Mouse (Mus musculus): ENCODE results near the gene Tango6.
A peak's percentile ranks its signal among the peaks of the same experiment; 100 is the strongest.

The Tango6 gene

GRCm38 (mm10) chr8:106682971-106683668, at the start of gene Tango6:
Tango6 (plus strand) TSS chr8:106683068.
- DNase-seq: peak; percentile 92 to 95

GRCm38 (mm10) chr8:106633361-106634158, 49.3 kb upstream of the Tango6 start:
- DNase-seq: peak; percentile 77 to 90

- DNase-seq: no peak
These were observed 47.6 kb upstream of the Tango6 start for GRCm38 (mm10) chr8:106635284-106635683.

GRCm38 (mm10) chr8:106637446-106637845, 45.4 kb upstream of the Tango6 start:
- DNase-seq: peak in 1 of 2 experiments; percentile 33

GRCm38 (mm10) chr8:106638768-106639295, 44.0 kb upstream of the Tango6 start:
- peak; percentile 58 to 70 for DNase-seq

- DNase-seq: no peak
These were observed 42.7 kb upstream of the Tango6 start for GRCm38 (mm10) chr8:106640212-106640611.

- DNase-seq: peak in 1 of 2 experiments; percentile 25
These were observed 41.9 kb upstream of the Tango6 start for GRCm38 (mm10) chr8:106640921-106641320.

GRCm38 (mm10) chr8:106642172-106642571, 40.7 kb upstream of the Tango6 start:
- peak in 1 of 2 experiments; percentile 35 for DNase-seq

GRCm38 (mm10) chr8:106643100-106643499, 39.8 kb upstream of the Tango6 start:
- DNase-seq: peak in 1 of 2 experiments; percentile 18

- no peak for DNase-seq
These were observed 37.9 kb upstream of the Tango6 start for GRCm38 (mm10) chr8:106644957-106645356.

GRCm38 (mm10) chr8:106646153-106646552, 36.7 kb upstream of the Tango6 start:
- no peak for DNase-seq

- peak in 1 of 2 experiments; percentile 36 for DNase-seq
These were observed 36.1 kb upstream of the Tango6 start for GRCm38 (mm10) chr8:106646731-106647130.

GRCm38 (mm10) chr8:106647387-106647786, 35.5 kb upstream of the Tango6 start:
- DNase-seq: peak; percentile 69 to 90

- DNase-seq: peak in 1 of 2 experiments; percentile 61
These were observed 34.4 kb upstream of the Tango6 start for GRCm38 (mm10) chr8:106648421-106648820.

GRCm38 (mm10) chr8:106651994-106652393, 30.9 kb upstream of the Tango6 start:
- no peak for DNase-seq

GRCm38 (mm10) chr8:106656046-106656445, 26.8 kb upstream of the Tango6 start:
- DNase-seq: peak in 1 of 2 experiments; percentile 5

- DNase-seq: no peak
These were observed 10.1 kb upstream of the Tango6 start for GRCm38 (mm10) chr8:106672786-106673185.

- DNase-seq: no peak
These were observed 8.6 kb upstream of the Tango6 start for GRCm38 (mm10) chr8:106674318-106674717.

- peak; percentile 8 to 10 for DNase-seq
These were observed 8.0 kb upstream of the Tango6 start for GRCm38 (mm10) chr8:106674894-106675293.

GRCm38 (mm10) chr8:106684387-106684786, 1.5 kb downstream of the Tango6 start:
- DNase-seq: peak in 1 of 2 experiments; percentile 9

- peak in 1 of 2 experiments; percentile 11 for DNase-seq
These were observed 4.6 kb downstream of the Tango6 start for GRCm38 (mm10) chr8:106687479-106687878.

- no peak for DNase-seq
These were observed 14.9 kb downstream of the Tango6 start for GRCm38 (mm10) chr8:106697748-106698248.

GRCm38 (mm10) chr8:106699588-106699987, 16.7 kb downstream of the Tango6 start:
- DNase-seq: peak; percentile 69 to 83
